Mouse (Mus musculus): ENCODE results near the gene Slco2a1.

- no peak for TF ChIP-seq CTCF (conservative IDR thresholded peaks at IDR 0.05; ENCODE audit: low read length)
- TF ChIP-seq POU5F1 (IDR thresholded peaks at IDR 0.05; ENCODE audit: borderline replicate concordance, low read length), result no peak
These were observed 66.5 kb downstream of the Slco2a1 start for GRCm38 (mm10) chr9:103055061-103055460.

All from E14TG2a.4 (cell line).